ENCODE assay signal across 16 mouse cellular contexts in the genomic region with DNA sequence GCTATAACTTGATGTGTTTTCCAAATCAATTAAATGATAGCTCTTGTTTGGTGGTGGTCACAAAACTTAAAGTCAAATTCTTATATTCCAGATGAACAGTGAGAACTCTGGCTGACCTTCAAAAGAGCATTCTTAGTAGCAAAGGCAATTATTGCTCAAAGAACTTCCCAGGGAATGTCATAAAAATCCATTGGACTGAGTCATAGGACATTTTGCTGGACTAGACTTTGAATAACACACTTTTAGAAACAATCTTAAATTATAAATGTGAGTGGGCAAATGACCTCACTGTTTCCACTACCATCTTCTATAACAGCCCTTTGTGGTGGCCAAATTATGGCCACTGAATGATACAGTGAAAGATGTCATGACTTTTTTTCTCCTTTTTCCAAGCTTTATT.
"Had no signal": no experiment of that assay in that cellular context is flagged by ENCODE, and none has a peak within 500 bp of the region (broad histone marks: within the 10 kb centered on the region; RNA-seq: fewer than 3 reads in every experiment).

No protein-coding gene starts in this region.

- H3K27me3 ChIP-seq: limb, embryonic 12.5 days; liver, embryonic 13.5 days; lung, embryonic 15.5 days; megakaryocyte, embryonic 14.5 days; midbrain, embryonic 12.5 days had no signal

- DNase-seq: kidney, adult 11 months; kidney, adult 9 months; kidney, postnatal 10 days; layer of hippocampus, postnatal 36 days; liver; liver, embryonic 13.5 days; liver, postnatal 0 days; right cerebral cortex, postnatal 14 days; thymus, adult 18-20 months; thymus, postnatal 14 days had no signal

- H3K4me3 ChIP-seq: limb, embryonic 12.5 days; liver, embryonic 13.5 days; lung, embryonic 15.5 days; megakaryocyte, embryonic 14.5 days; midbrain, embryonic 12.5 days had no signal

- H3K36me3 ChIP-seq: limb, embryonic 12.5 days; liver, embryonic 13.5 days; lung, embryonic 15.5 days; midbrain, embryonic 12.5 days had no signal

- H3K4me1 ChIP-seq: limb, embryonic 12.5 days; liver, embryonic 13.5 days; lung, embryonic 15.5 days; midbrain, embryonic 12.5 days had no signal

- H3K9ac ChIP-seq: limb, embryonic 12.5 days; liver, embryonic 13.5 days; liver, postnatal 0 days; lung, embryonic 15.5 days; midbrain, embryonic 12.5 days had no signal

- ATAC-seq: liver, postnatal 0 days; midbrain, embryonic 16.5 days had no signal

- H3K4me2 ChIP-seq: limb, embryonic 12.5 days; liver, embryonic 13.5 days; lung, embryonic 15.5 days; midbrain, embryonic 12.5 days had no signal

- H3K27ac ChIP-seq: limb, embryonic 12.5 days; liver, embryonic 13.5 days; lung, embryonic 15.5 days; macrophage; midbrain, embryonic 12.5 days had no signal

- H3K9me3 ChIP-seq: limb, embryonic 12.5 days; liver, embryonic 13.5 days; lung, embryonic 15.5 days; midbrain, embryonic 12.5 days had no signal
